Mouse (Mus musculus) midbrain, embryonic 15.5 days (tissue): ENCODE data around the gene Trio. TPM values are rescaled to one million over a fixed set of nuclear protein-coding genes. Genes with fewer than 3 reads are reported as not detected.
A peak's percentile ranks its signal among the peaks of the same experiment; 100 is the strongest.

Experiments used
- ATAC-seq: fragments of 200-750 bp; cut with Nextera tagmentation; replicated peaks from 2 replicates; pipeline ENCODE4 v1.8.0; 2017; ENCODE audit warnings: moderate TSS enrichment
- H3K27ac ChIP-seq: fragments of 300-500 bp; sonication (generic); 2 replicates; pipeline ENCODE4 v1.5.1; 2015; ENCODE audit warnings: mild to moderate bottlenecking, inconsistent platforms
- H3K27me3 ChIP-seq: fragments of 300-500 bp; sonication (generic); replicated peaks from 2 replicates; pipeline ENCODE4 v1.6.1; 2015; ENCODE audit warnings: inconsistent platforms
- H3K36me3 ChIP-seq: fragments of 300-500 bp; sonication (generic); replicated peaks from 2 replicates; pipeline ENCODE4 v1.6.1; 2015; ENCODE audit warnings: inconsistent platforms
- H3K4me1 ChIP-seq: fragments of 300-500 bp; sonication (generic); 2 replicates; pipeline ENCODE4 v1.6.1; 2015; ENCODE audit warnings: inconsistent platforms
- H3K4me2 ChIP-seq: fragments of 300-500 bp; sonication (generic); 2 replicates; pipeline ENCODE4 v1.6.1; 2015; ENCODE audit warnings: inconsistent platforms, mild to moderate bottlenecking, moderate library complexity
- H3K4me3 ChIP-seq: fragments of 300-500 bp; sonication (generic); 2 replicates; pipeline ENCODE4 v1.5.1; 2015; ENCODE audit warnings: mild to moderate bottlenecking, inconsistent platforms
- H3K9ac ChIP-seq: fragments of 300-500 bp; sonication (generic); 2 replicates; pipeline ENCODE4 v1.6.1; 2015; ENCODE audit warnings: mild to moderate bottlenecking, inconsistent platforms
- H3K9me3 ChIP-seq: fragments of 300-500 bp; sonication (generic); 2 replicates; pipeline ENCODE4 v1.6.1; 2016; ENCODE audit warnings: inconsistent platforms
- WGBS: fragments of 180-500 bp; shearing (Covaris S2); methylation state at CpG from one replicate; pipeline ENCODE4 v1.1.7; 2015; ENCODE audit warnings: mixed read lengths; 5-methylcytosine and 5-hydroxymethylcytosine counted together
- polyA plus RNA-seq: library from polyadenylated mRNA; unstranded; fragments of >200 nt; fragmentation: Nextera tagmentation; extraction: Ambion mirVana; gene quantifications from 2 replicates; pipeline ENCODE4 v1.2.1, GENCODE M21; 2015

Trio gene
- polyA plus RNA-seq, 1 experiment from 2014 or later, result 42.9 TPM

GRCm38 (mm10) chr15:27779827-27780226 lies 245.8 kb downstream of the Trio start:
- WGBS, result 21% methylated on average over 10 of the region's 10 CpGs
- peak overlapping the region; percentile 62 for H3K27ac ChIP-seq
- peaks cover 81% of the 10 kb centered on the region for H3K4me1 ChIP-seq
- H3K9ac ChIP-seq, result no peak overlapping the region
- H3K36me3 ChIP-seq, result no peaks in the 10 kb centered on the region
- no peaks in the 10 kb centered on the region for H3K27me3 ChIP-seq
- H3K4me3 ChIP-seq, result no peak overlapping the region
- no peaks in the 10 kb centered on the region for H3K9me3 ChIP-seq
- 0 out of 2 replicates have a peak, but pooled peaks have one; percentile 34 for ATAC-seq
- H3K4me2 ChIP-seq, result no peak overlapping the region

- no peak for ATAC-seq
- 33% methylated on average over 11 of the region's 11 CpGs for WGBS
- H3K4me3 ChIP-seq, result no peak overlapping the region
- peak overlapping the region; percentile 62; the same call in 1 of the 2 replicates for H3K27ac ChIP-seq
- 0 out of 2 replicates have a peak overlapping the region, but pooled peaks have one; percentile 7 for H3K9ac ChIP-seq
- no peaks in the 10 kb centered on the region for H3K36me3 ChIP-seq
- H3K4me1 ChIP-seq, result peaks cover 76% of the 10 kb centered on the region
- no peak overlapping the region for H3K4me2 ChIP-seq
- no peaks in the 10 kb centered on the region for H3K27me3 ChIP-seq
- no peaks in the 10 kb centered on the region for H3K9me3 ChIP-seq
These were observed 246.2 kb downstream of the Trio start for GRCm38 (mm10) chr15:27779398-27779797.

GRCm38 (mm10) chr15:27778256-27778655 lies 247.4 kb downstream of the Trio start:
- Histone ChIP-seq H3K4me2 (no peak overlapping the region), H3K9me3 (no peaks in the 10 kb centered on the region), H3K4me3 (no peak overlapping the region), H3K36me3 (peaks cover 8% of the 10 kb centered on the region), H3K27ac (peak overlapping the region; percentile 62), H3K27me3 (no peaks in the 10 kb centered on the region), H3K9ac (no peak overlapping the region), H3K4me1 (peaks cover 65% of the 10 kb centered on the region)
- WGBS, result 38% methylated on average over 3 of the region's 3 CpGs
- no peak; the same call in 1 of the 2 replicates for ATAC-seq

- Histone ChIP-seq H3K27me3 (no peaks in the 10 kb centered on the region), H3K4me1 (peaks cover 59% of the 10 kb centered on the region), H3K4me2 (no peak overlapping the region), H3K36me3 (peaks cover 8% of the 10 kb centered on the region), H3K4me3 (no peak overlapping the region), H3K9ac (no peak overlapping the region), H3K9me3 (no peaks in the 10 kb centered on the region), H3K27ac (peak overlapping the region; percentile 62)
- ATAC-seq, result no peak
- WGBS, result 25% methylated on average over 11 of the region's 11 CpGs
These were observed 248.0 kb downstream of the Trio start for GRCm38 (mm10) chr15:27777455-27778190.

- no peak overlapping the region for H3K4me2 ChIP-seq
- H3K27me3 ChIP-seq, result no peaks in the 10 kb centered on the region
- ATAC-seq, result no peak
- no peak overlapping the region for H3K27ac ChIP-seq
- WGBS, result 78% methylated on average over 7 of the region's 7 CpGs
- H3K9me3 ChIP-seq, result no peaks in the 10 kb centered on the region
- H3K4me3 ChIP-seq, result no peak overlapping the region
- peaks cover 30% of the 10 kb centered on the region for H3K4me1 ChIP-seq
- H3K36me3 ChIP-seq, result peaks cover 18% of the 10 kb centered on the region
- no peak overlapping the region for H3K9ac ChIP-seq
These were observed 251.2 kb downstream of the Trio start for GRCm38 (mm10) chr15:27774481-27774880.

GRCm38 (mm10) chr15:27772125-27772627 lies 253.5 kb downstream of the Trio start:
- Histone ChIP-seq H3K9ac (no peak overlapping the region), H3K27ac (no peak overlapping the region), H3K4me1 (peaks cover 7% of the 10 kb centered on the region; the same call in 1 of the 2 replicates), H3K36me3 (peaks cover 18% of the 10 kb centered on the region), H3K4me3 (no peak overlapping the region), H3K9me3 (no peaks in the 10 kb centered on the region), H3K27me3 (no peaks in the 10 kb centered on the region), H3K4me2 (no peak overlapping the region)
- 88% methylated on average over 7 of the region's 7 CpGs for WGBS
- no peak for ATAC-seq

- Histone ChIP-seq H3K9ac (no peak overlapping the region), H3K4me2 (no peak overlapping the region), H3K4me1 (peaks cover 1% of the 10 kb centered on the region; the same call in 1 of the 2 replicates), H3K36me3 (peaks cover 18% of the 10 kb centered on the region), H3K27ac (no peak overlapping the region), H3K9me3 (no peaks in the 10 kb centered on the region), H3K27me3 (no peaks in the 10 kb centered on the region), H3K4me3 (no peak overlapping the region)
- ATAC-seq, result no peak
- WGBS, result 81% methylated on average over 7 of the region's 7 CpGs
These were observed 254.1 kb downstream of the Trio start for GRCm38 (mm10) chr15:27771581-27771980.

GRCm38 (mm10) chr15:27770513-27771196 lies 255.0 kb downstream of the Trio start:
- no peak overlapping the region for H3K27ac ChIP-seq
- WGBS, result 55% methylated on average over 12 of the region's 12 CpGs
- no peak overlapping the region for H3K4me2 ChIP-seq
- peaks cover 18% of the 10 kb centered on the region for H3K36me3 ChIP-seq
- no peak overlapping the region for H3K4me3 ChIP-seq
- no peak for ATAC-seq
- H3K4me1 ChIP-seq, result no peaks in the 10 kb centered on the region
- no peaks in the 10 kb centered on the region for H3K27me3 ChIP-seq
- no peaks in the 10 kb centered on the region for H3K9me3 ChIP-seq
- H3K9ac ChIP-seq, result no peak overlapping the region

- peaks cover 37% of the 10 kb centered on the region for H3K36me3 ChIP-seq
These were observed 264.2 kb downstream of the Trio start for GRCm38 (mm10) chr15:27761416-27761815.

GRCm38 (mm10) chr15:27760655-27761054 lies 265.0 kb downstream of the Trio start:
- H3K27ac ChIP-seq, result no peak overlapping the region
- ATAC-seq, result no peak
- no peaks in the 10 kb centered on the region for H3K27me3 ChIP-seq
- H3K4me3 ChIP-seq, result no peak overlapping the region
- no peak overlapping the region for H3K9ac ChIP-seq
- 83% methylated on average over 1 of the region's 1 CpGs for WGBS
- no peaks in the 10 kb centered on the region for H3K9me3 ChIP-seq
- no peak overlapping the region for H3K4me2 ChIP-seq
- peaks cover 44% of the 10 kb centered on the region for H3K36me3 ChIP-seq
- H3K4me1 ChIP-seq, result no peaks in the 10 kb centered on the region

More at GRCm38 (mm10) chr15:27761416-27761815, 264.2 kb downstream of the Trio start:
- peak overlapping the region; percentile 21; the same call in 1 of the 2 replicates for H3K27ac ChIP-seq
- no peaks in the 10 kb centered on the region for H3K9me3 ChIP-seq
- H3K4me2 ChIP-seq, result no peak overlapping the region
- H3K4me3 ChIP-seq, result no peak overlapping the region
- ATAC-seq, result no peak
- no peak overlapping the region for H3K9ac ChIP-seq
- H3K4me1 ChIP-seq, result no peaks in the 10 kb centered on the region
- 70% methylated on average over 3 of the region's 3 CpGs for WGBS
- H3K27me3 ChIP-seq, result no peaks in the 10 kb centered on the region

- no peaks in the 10 kb centered on the region for H3K4me1 ChIP-seq
- ATAC-seq, result no peak
- WGBS, result 67% methylated on average over 5 of the region's 5 CpGs
- no peaks in the 10 kb centered on the region for H3K9me3 ChIP-seq
- H3K9ac ChIP-seq, result no peak overlapping the region
- no peak overlapping the region for H3K4me3 ChIP-seq
- no peak overlapping the region for H3K4me2 ChIP-seq
- H3K27me3 ChIP-seq, result no peaks in the 10 kb centered on the region
- H3K36me3 ChIP-seq, result peaks cover 45% of the 10 kb centered on the region
- H3K27ac ChIP-seq, result no peak overlapping the region
These were observed 265.8 kb downstream of the Trio start for GRCm38 (mm10) chr15:27759890-27760289.

- no peak overlapping the region for H3K27ac ChIP-seq
- 63% methylated on average over 6 of the region's 6 CpGs for WGBS
- no peaks in the 10 kb centered on the region; the same call in 1 of the 2 replicates for H3K4me1 ChIP-seq
- H3K36me3 ChIP-seq, result peaks cover 47% of the 10 kb centered on the region
- H3K9me3 ChIP-seq, result no peaks in the 10 kb centered on the region
- no peaks in the 10 kb centered on the region for H3K27me3 ChIP-seq
- H3K4me2 ChIP-seq, result no peak overlapping the region
- H3K9ac ChIP-seq, result no peak overlapping the region
- no peak for ATAC-seq
- H3K4me3 ChIP-seq, result no peak overlapping the region
These were observed 267.0 kb downstream of the Trio start for GRCm38 (mm10) chr15:27758680-27759079.
